Mouse (Mus musculus) cerebellum, adult 2 months (tissue): ENCODE measurements at regions not wholly inside any gene's neighbourhood (a gene's known extent, or its start where the extent isn't known, plus 50 kb on each side); places are given as distances from the start of the nearest gene placed in this dataset.

Source experiments
- CTCF ChIP-seq: fragments of 200-500 bp; IDR thresholded peaks from 2 replicates; pipeline ENCODE4 v1.5.1; 2011; ENCODE audit warnings: low read depth, mild to moderate bottlenecking, control low read depth, low read length, moderate library complexity, borderline replicate concordance; ENCODE audit not compliant: insufficient read depth
- POLR2A ChIP-seq: fragments of 200-500 bp; IDR thresholded peaks from 2 replicates; pipeline ENCODE4 v1.6.1; 2011; ENCODE audit warnings: low read length, control low read depth, borderline replicate concordance; ENCODE audit not compliant: insufficient read depth

DNA sequence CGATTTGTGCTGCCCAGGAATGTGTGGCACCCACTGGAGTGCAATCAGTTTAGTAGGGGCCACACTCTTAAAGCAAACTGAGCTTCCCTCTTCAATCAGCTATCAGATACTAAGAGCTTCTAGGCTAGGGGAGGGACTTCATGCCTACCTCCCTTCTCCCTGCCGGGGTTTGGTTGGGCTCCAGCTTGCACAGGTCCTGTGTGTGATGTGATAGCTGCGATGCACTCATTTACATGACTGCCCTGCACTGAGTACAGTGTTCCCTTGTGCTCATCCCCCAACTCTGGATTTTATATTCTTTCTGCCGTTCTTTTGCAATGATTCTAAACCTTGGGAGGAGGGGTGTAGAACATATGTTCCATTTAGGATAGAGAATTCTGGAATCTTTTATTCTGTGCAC lies 109.5 kb downstream of the Dact1 start:
- no peak for TF ChIP-seq POLR2A
- no peak for TF ChIP-seq CTCF
